Mouse (Mus musculus): ENCODE data around the gene Zar1l. TPM values are rescaled to one million over a fixed set of nuclear protein-coding genes. Genes with fewer than 3 reads are reported as not detected.

The Zar1l gene
- polyA plus RNA-seq, 1 experiment from 2014 or later: not detected

DNA sequence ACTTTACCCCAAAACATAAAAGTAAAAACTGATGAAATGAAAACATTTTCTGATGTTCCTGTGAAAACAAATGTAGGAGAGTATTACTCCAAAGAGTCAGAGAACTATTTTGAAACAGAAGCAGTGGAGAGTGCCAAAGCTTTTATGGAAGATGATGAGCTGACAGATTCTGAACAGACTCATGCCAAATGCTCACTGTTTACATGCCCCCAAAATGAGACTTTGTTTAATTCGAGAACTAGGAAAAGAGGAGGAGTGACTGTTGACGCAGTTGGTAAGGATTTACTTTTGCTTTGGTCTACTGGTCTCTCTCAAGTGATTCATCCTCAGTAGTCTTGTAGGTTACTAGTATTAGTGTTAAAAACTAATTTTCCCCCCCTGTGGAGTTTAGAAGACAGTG is 25.2 kb upstream of the Zar1l start:
- Histone ChIP-seq H3K9ac (replicated peaks; ENCODE audit: low read depth, low read length) (no peak overlapping the region), H3K27ac (ENCODE audit: low read depth, low read length) (no peak overlapping the region), H3K27me3 (ENCODE audit: control insufficient read depth, insufficient read depth, low read length) (no peaks in the 10 kb centered on the region), H3K36me3 (ENCODE audit: control insufficient read depth, insufficient read depth, low read length) (peaks cover 6% of the 10 kb centered on the region; the same call in 1 of the 2 replicates), H3K9me3 (ENCODE audit: control insufficient read depth, low read length) (no peaks in the 10 kb centered on the region), H3K4me2 (ENCODE audit: low read depth, low read length) (no peak overlapping the region), H3K4me1 (ENCODE audit: control insufficient read depth, insufficient read depth, low read length) (no peaks in the 10 kb centered on the region), H3K4me3 (ENCODE audit: low read depth, low read length) (no peak overlapping the region)
- no peak for ATAC-seq (ENCODE audit: low read depth)
- WGBS: 94% methylated on average over 2 of the region's 2 CpGs

DNA sequence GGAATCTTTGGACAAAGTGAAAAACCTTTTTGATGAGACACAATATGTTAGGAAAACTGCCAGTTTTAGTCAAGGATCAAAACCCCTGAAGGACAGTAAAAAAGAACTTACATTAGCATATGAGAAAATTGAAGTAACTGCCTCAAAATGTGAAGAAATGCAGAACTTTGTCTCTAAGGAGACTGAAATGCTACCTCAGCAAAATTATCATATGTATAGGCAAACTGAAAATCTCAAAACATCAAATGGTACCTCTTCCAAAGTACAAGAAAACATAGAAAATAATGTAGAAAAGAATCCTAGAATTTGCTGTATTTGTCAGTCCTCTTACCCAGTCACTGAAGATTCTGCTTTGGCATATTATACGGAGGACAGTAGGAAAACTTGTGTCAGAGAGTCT is 23.3 kb upstream of the Zar1l start:
- H3K36me3 ChIP-seq (ENCODE audit: control insufficient read depth, insufficient read depth, low read length): peaks cover 12% of the 10 kb centered on the region; the same call in 1 of the 2 replicates
- H3K4me1 ChIP-seq (ENCODE audit: control insufficient read depth, insufficient read depth, low read length): no peaks in the 10 kb centered on the region
- no peaks in the 10 kb centered on the region for H3K9me3 ChIP-seq (ENCODE audit: control insufficient read depth, low read length)
- WGBS: 98% methylated on average over 1 of the region's 1 CpGs
- no peak overlapping the region for H3K9ac ChIP-seq (replicated peaks; ENCODE audit: low read depth, low read length)
- H3K4me3 ChIP-seq (ENCODE audit: low read depth, low read length): no peak overlapping the region
- no peak overlapping the region for H3K27ac ChIP-seq (ENCODE audit: low read depth, low read length)
- no peak overlapping the region for H3K4me2 ChIP-seq (ENCODE audit: low read depth, low read length)
- no peaks in the 10 kb centered on the region for H3K27me3 ChIP-seq (ENCODE audit: control insufficient read depth, insufficient read depth, low read length)
- ATAC-seq (ENCODE audit: low read depth): no peak

DNA sequence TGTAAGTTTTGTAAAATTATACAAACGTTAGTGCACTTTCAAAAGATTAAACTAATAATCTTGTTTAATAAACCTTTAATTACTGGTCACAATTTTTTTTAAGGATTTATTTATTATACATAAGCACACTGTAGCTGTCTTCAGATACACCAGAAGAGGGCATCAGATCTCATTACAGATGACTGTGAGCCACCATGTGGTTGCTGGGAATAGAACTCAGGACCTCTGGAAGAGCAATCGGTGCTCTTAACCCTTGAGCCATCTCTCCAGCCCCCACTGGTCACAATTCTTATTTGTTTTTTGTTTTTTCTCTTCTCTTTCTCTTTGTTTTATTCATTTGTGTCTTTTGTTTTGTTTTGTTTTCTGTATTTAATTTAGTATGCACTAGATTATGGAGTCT is 7.3 kb upstream of the Zar1l start:
- Histone ChIP-seq H3K4me3 (ENCODE audit: low read depth, low read length) (no peak overlapping the region), H3K27me3 (ENCODE audit: control insufficient read depth, insufficient read depth, low read length) (no peaks in the 10 kb centered on the region), H3K36me3 (ENCODE audit: control insufficient read depth, insufficient read depth, low read length) (no peaks in the 10 kb centered on the region), H3K4me1 (ENCODE audit: control insufficient read depth, insufficient read depth, low read length) (0 out of 2 replicates have a peak, but pooled peaks cover 3% of the 10 kb centered on the region), H3K9me3 (ENCODE audit: control insufficient read depth, low read length) (no peaks in the 10 kb centered on the region), H3K27ac (ENCODE audit: low read depth, low read length) (no peak overlapping the region), H3K4me2 (ENCODE audit: low read depth, low read length) (no peak overlapping the region), H3K9ac (replicated peaks; ENCODE audit: low read depth, low read length) (no peak overlapping the region)
- 91% methylated on average over 2 of the region's 2 CpGs for WGBS
- no peak for ATAC-seq (ENCODE audit: low read depth)

DNA sequence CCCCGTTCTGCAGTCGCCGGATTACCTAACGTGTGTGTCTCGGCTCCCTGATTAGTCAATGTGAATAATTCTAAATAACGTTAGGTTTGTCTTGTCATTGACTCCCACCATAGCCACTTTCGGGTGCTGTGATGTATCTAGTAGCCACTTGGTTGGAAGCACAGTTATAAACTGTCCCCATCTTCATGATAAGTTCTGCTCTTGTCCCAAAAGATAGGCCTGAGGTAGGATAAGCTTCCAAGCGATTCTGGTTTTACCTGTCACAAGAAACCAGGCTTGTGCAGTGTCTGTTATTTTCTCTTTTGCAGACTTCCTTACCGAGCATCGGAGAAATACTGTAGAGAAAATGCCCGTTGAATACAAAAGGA is 4.9 kb upstream of the Zar1l start:
- peak overlapping the region; percentile 64 for H3K4me2 ChIP-seq (ENCODE audit: low read depth, low read length)
- H3K4me1 ChIP-seq (ENCODE audit: control insufficient read depth, insufficient read depth, low read length): 0 out of 2 replicates have a peak, but pooled peaks cover 3% of the 10 kb centered on the region
- H3K4me3 ChIP-seq (ENCODE audit: low read depth, low read length): peak overlapping the region; percentile 71
- H3K36me3 ChIP-seq (ENCODE audit: control insufficient read depth, insufficient read depth, low read length): no peaks in the 10 kb centered on the region
- ATAC-seq (ENCODE audit: low read depth): no peak; the same call in 1 of the 2 replicates
- peak overlapping the region; percentile 76 for H3K9ac ChIP-seq (replicated peaks; ENCODE audit: low read depth, low read length)
- WGBS: 9% methylated on average over 11 of the region's 11 CpGs
- H3K9me3 ChIP-seq (ENCODE audit: control insufficient read depth, low read length): no peaks in the 10 kb centered on the region
- H3K27ac ChIP-seq (ENCODE audit: low read depth, low read length): peak overlapping the region; percentile 52
- H3K27me3 ChIP-seq (ENCODE audit: control insufficient read depth, insufficient read depth, low read length): no peaks in the 10 kb centered on the region

DNA sequence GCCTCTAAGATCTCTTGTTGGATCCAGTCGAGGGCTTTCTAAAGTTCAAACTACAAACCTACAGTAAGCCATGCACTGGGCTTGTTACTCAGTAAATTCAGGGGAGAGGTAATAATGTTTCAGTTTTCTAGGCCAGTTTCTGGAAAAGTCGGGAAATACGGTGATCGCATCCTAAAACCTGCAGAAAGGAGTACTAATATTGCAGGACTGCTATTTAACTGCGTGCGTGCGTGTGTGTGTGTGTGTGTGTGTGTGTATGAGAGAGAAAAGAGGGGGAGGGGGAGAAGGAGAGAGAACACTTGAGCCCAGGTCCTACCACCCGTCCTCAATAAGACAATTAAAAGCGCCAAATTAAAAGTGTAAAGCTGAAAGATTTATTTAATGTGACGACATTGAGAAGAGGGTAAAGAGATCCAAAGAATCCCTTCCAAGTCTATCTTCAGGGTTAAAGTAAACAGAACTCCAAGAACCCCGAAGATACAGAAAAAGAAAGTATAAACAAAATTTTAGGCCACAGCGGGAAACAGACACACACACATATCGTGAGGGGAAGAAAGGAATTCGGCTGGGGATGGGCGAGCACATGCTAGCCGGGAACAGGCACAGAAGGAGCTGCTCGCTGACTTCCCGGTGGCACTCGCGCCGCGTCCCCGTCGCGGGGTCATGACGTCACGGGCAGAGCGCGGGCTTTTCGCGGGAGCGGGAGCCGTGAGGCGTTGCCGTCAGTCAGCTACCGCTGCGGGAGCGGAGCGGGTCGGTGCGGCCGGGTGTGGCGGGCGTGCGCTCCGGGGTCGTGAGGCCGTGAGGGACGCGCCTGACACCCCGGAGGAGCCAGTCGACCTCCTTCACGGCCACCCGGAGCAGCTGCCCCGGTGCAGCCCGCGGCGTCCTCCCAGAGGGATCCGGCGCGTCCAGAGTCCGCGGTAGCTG is 4.2 kb upstream of the Zar1l start, which contains the start of gene Brca2:
Brca2 (plus strand) TSS at position 694 of the 930 bp plus-strand sequence.
- peak within 1 kb of the TSS; percentile 71 for H3K4me3 ChIP-seq (ENCODE audit: low read depth, low read length)
- peak; percentile 97 for ATAC-seq (ENCODE audit: low read depth)
- peak within 1 kb of the TSS; percentile 52 for H3K27ac ChIP-seq (ENCODE audit: low read depth, low read length)
- 6% methylated on average over 60 of the region's 63 CpGs for WGBS
- peak within 1 kb of the TSS; percentile 64 for H3K4me2 ChIP-seq (ENCODE audit: low read depth, low read length)
- H3K9ac ChIP-seq (replicated peaks; ENCODE audit: low read depth, low read length): peak within 1 kb of the TSS; percentile 76
- H3K36me3 ChIP-seq (ENCODE audit: control insufficient read depth, insufficient read depth, low read length): no peaks in the 10 kb centered on the region
- H3K9me3 ChIP-seq (ENCODE audit: control insufficient read depth, low read length): no peaks in the 10 kb centered on the region
- 0 out of 2 replicates have a peak, but pooled peaks cover 3% of the 10 kb centered on the region for H3K4me1 ChIP-seq (ENCODE audit: control insufficient read depth, insufficient read depth, low read length)
- H3K27me3 ChIP-seq (ENCODE audit: control insufficient read depth, insufficient read depth, low read length): no peaks in the 10 kb centered on the region

DNA sequence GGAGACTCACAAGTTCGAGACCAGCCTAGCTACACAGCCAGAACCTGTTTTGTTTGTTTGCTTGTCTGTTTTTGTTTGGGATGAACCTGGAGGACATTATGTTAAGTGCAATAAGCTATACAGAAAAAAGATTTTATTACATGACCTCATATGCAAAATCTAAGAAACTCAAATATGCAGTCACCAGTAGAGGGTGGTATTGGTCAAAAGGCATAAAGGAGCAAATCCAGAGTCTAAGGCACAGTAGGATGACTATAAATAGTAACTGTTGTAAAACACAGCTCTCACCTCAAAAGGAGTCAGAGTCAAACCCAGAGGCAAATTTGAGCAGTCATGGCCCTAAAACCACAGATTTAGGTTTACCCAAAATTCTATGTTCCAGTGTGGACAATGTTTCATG is 1.6 kb upstream of the Zar1l start:
- 0 out of 2 replicates have a peak, but pooled peaks cover 3% of the 10 kb centered on the region for H3K4me1 ChIP-seq (ENCODE audit: control insufficient read depth, insufficient read depth, low read length)

DNA sequence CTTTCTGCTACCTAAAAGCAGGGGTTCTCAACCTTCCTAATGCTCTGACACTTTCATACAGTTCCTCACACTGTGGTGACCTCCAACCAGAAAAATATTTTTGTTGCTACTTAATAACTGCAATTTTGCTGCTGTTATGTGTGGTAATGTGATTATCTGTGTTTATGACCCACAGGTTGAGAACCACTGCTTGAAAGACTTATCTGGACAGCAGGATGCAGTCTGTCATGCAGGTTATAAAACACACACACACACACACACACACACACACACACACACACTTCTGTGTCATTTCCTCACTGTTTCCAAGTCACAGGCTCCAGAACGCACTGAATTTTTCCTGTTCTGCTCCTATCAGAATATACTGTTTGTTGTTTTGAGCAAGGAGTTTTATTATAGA is 3.9 kb downstream of the Zar1l start:
- Histone ChIP-seq H3K36me3 (ENCODE audit: control insufficient read depth, insufficient read depth, low read length) (no peaks in the 10 kb centered on the region), H3K4me2 (ENCODE audit: low read depth, low read length) (no peak overlapping the region), H3K4me3 (ENCODE audit: low read depth, low read length) (no peak overlapping the region), H3K4me1 (ENCODE audit: control insufficient read depth, insufficient read depth, low read length) (no peaks in the 10 kb centered on the region), H3K9me3 (ENCODE audit: control insufficient read depth, low read length) (no peaks in the 10 kb centered on the region), H3K9ac (replicated peaks; ENCODE audit: low read depth, low read length) (no peak overlapping the region), H3K27me3 (ENCODE audit: control insufficient read depth, insufficient read depth, low read length) (no peaks in the 10 kb centered on the region), H3K27ac (ENCODE audit: low read depth, low read length) (no peak overlapping the region)
- no peak for ATAC-seq (ENCODE audit: low read depth)
- WGBS: 95% methylated on average over 1 of the region's 1 CpGs

More for the DNA sequence above, 1.6 kb upstream of the Zar1l start:
- no peak overlapping the region for H3K4me3 ChIP-seq (ENCODE audit: low read depth, low read length)
- 93% methylated on average over 1 of the region's 1 CpGs for WGBS
- no peaks in the 10 kb centered on the region for H3K9me3 ChIP-seq (ENCODE audit: control insufficient read depth, low read length)
- H3K9ac ChIP-seq (replicated peaks; ENCODE audit: low read depth, low read length): no peak overlapping the region
- no peak overlapping the region for H3K27ac ChIP-seq (ENCODE audit: low read depth, low read length)
- no peak for ATAC-seq (ENCODE audit: low read depth)
- no peaks in the 10 kb centered on the region for H3K36me3 ChIP-seq (ENCODE audit: control insufficient read depth, insufficient read depth, low read length)
- no peaks in the 10 kb centered on the region for H3K27me3 ChIP-seq (ENCODE audit: control insufficient read depth, insufficient read depth, low read length)
- no peak overlapping the region for H3K4me2 ChIP-seq (ENCODE audit: low read depth, low read length)

DNA sequence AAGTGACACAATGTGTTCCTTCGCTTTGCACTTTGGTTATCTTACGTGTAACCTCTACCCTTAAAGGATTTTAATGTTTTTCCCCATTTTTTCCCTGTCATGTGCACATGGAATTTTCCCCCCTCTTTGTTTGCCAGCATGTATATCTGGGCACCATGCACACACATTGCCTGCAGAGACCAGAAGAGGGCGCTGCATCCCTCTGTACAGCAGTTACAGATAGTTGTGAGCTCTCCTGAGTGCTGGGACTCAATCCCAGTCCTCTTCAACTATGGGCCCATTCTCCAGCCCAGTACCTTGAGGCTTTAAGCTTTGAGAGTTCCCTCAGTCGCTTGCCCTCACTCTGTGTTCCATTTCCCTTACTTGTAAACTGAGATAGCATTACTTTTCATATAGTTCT is 4.7 kb downstream of the Zar1l start:
- Histone ChIP-seq H3K4me1 (ENCODE audit: control insufficient read depth, insufficient read depth, low read length) (no peaks in the 10 kb centered on the region), H3K9ac (replicated peaks; ENCODE audit: low read depth, low read length) (no peak overlapping the region), H3K4me2 (ENCODE audit: low read depth, low read length) (no peak overlapping the region), H3K9me3 (ENCODE audit: control insufficient read depth, low read length) (no peaks in the 10 kb centered on the region), H3K4me3 (ENCODE audit: low read depth, low read length) (no peak overlapping the region), H3K27ac (ENCODE audit: low read depth, low read length) (no peak overlapping the region), H3K36me3 (ENCODE audit: control insufficient read depth, insufficient read depth, low read length) (no peaks in the 10 kb centered on the region), H3K27me3 (ENCODE audit: control insufficient read depth, insufficient read depth, low read length) (no peaks in the 10 kb centered on the region)
- WGBS: 76% methylated on average over 4 of the region's 4 CpGs
- ATAC-seq (ENCODE audit: low read depth): no peak

DNA sequence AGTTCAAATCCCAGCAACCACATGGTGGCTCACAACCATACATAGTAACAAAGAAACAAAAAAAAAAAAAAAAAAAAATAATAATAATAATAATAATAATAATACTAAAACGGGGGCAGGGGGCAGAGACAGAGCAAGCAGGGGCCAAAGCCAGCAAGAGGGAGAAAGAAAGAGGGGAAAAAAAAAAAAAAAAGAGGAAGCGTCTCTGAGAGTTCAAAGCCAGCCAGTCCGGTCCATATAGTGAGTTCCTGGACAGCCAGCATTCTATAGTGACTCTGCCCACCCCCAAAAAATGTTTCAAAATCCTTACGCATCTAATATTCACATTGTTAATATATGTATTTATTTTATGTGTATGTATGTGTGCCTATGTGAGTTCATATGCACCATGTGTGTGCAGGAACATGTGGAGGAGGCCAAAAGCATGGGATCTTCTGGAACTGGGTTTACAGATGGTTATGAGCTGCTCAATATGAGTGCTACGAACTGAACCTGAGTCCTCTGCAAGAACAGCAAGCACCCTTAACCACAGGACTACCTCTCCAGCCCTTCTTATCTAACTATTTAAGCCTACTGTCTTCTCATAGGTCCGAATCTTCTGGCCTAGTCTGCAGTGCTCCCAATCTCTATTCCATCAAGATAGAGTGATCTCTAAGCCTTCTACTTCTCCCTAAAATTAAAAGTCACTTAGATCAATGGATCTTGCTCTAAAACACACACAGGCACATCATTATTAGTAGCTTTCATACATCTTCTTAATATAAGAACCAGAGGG is 7.3 kb downstream of the Zar1l start:
- no peak overlapping the region for H3K9ac ChIP-seq (replicated peaks; ENCODE audit: low read depth, low read length)
- H3K4me1 ChIP-seq (ENCODE audit: control insufficient read depth, insufficient read depth, low read length): no peaks in the 10 kb centered on the region
- ATAC-seq (ENCODE audit: low read depth): no peak
- no peaks in the 10 kb centered on the region for H3K36me3 ChIP-seq (ENCODE audit: control insufficient read depth, insufficient read depth, low read length)
- H3K27ac ChIP-seq (ENCODE audit: low read depth, low read length): no peak overlapping the region
- H3K4me3 ChIP-seq (ENCODE audit: low read depth, low read length): no peak overlapping the region
- H3K9me3 ChIP-seq (ENCODE audit: control insufficient read depth, low read length): no peaks in the 10 kb centered on the region
- WGBS: 83% methylated on average over 6 of the region's 6 CpGs
- no peak overlapping the region for H3K4me2 ChIP-seq (ENCODE audit: low read depth, low read length)
- H3K27me3 ChIP-seq (ENCODE audit: control insufficient read depth, insufficient read depth, low read length): no peaks in the 10 kb centered on the region
